Mouse (Mus musculus): ENCODE results near the gene Slc25a10. TPM values are rescaled to one million over a fixed set of nuclear protein-coding genes. Genes with fewer than 3 reads are reported as not detected.

Gene Slc25a10
- polyA plus RNA-seq, 1 experiment: 416 TPM

- H3K4me3 ChIP-seq (ENCODE audit: low read depth, low read length): peak overlapping the region; percentile 88
- H3K4me1 ChIP-seq (ENCODE audit: control insufficient read depth, insufficient read depth, insufficient read length, low read length): peaks cover 28% of the 10 kb centered on the region
- peaks cover 47% of the 10 kb centered on the region for H3K36me3 ChIP-seq (ENCODE audit: control insufficient read depth, insufficient read depth, low read length)
- TF ChIP-seq CTCF (IDR thresholded peaks at IDR 0.05; ENCODE audit: extremely low read depth, insufficient read length, insufficient replicate concordance, low read depth, low read length) (no peak), POLR2A (IDR thresholded peaks at IDR 0.05; ENCODE audit: low read depth, low read length) (no peak)
- no peaks in the 10 kb centered on the region for H3K27me3 ChIP-seq (ENCODE audit: control insufficient read depth, insufficient read depth, low read length)
- 16% methylated on average over 3 of the region's 3 CpGs for WGBS
- peak overlapping the region; percentile 78 for H3K27ac ChIP-seq (ENCODE audit: insufficient read depth, low read depth, low read length)
Measured at GRCm38 (mm10) chr11:120492878-120493203, 1.2 kb downstream of the Slc25a10 start.

- H3K27ac ChIP-seq (ENCODE audit: insufficient read depth, low read depth, low read length): peak overlapping the region; percentile 78; the same call in 1 of the 2 replicates
- peak overlapping the region; percentile 48 for H3K4me3 ChIP-seq (ENCODE audit: low read depth, low read length)
- peaks cover 47% of the 10 kb centered on the region for H3K36me3 ChIP-seq (ENCODE audit: control insufficient read depth, insufficient read depth, low read length)
- TF ChIP-seq POLR2A (IDR thresholded peaks at IDR 0.05; ENCODE audit: low read depth, low read length) (no peak), CTCF (IDR thresholded peaks at IDR 0.05; ENCODE audit: extremely low read depth, insufficient read length, insufficient replicate concordance, low read depth, low read length) (no peak)
- WGBS: 10% methylated on average over 3 of the region's 3 CpGs
- peaks cover 28% of the 10 kb centered on the region for H3K4me1 ChIP-seq (ENCODE audit: control insufficient read depth, insufficient read depth, insufficient read length, low read length)
- H3K27me3 ChIP-seq (ENCODE audit: control insufficient read depth, insufficient read depth, low read length): no peaks in the 10 kb centered on the region
Measured at GRCm38 (mm10) chr11:120493351-120493750, 1.7 kb downstream of the Slc25a10 start.

GRCm38 (mm10) chr11:120493911-120494310 lies 2.3 kb downstream of the Slc25a10 start:
- Histone ChIP-seq H3K27me3 (ENCODE audit: control insufficient read depth, insufficient read depth, low read length) (no peaks in the 10 kb centered on the region), H3K4me3 (ENCODE audit: low read depth, low read length) (no peak overlapping the region; the same call in 1 of the 2 replicates), H3K36me3 (ENCODE audit: control insufficient read depth, insufficient read depth, low read length) (peaks cover 48% of the 10 kb centered on the region), H3K4me1 (ENCODE audit: control insufficient read depth, insufficient read depth, insufficient read length, low read length) (peaks cover 28% of the 10 kb centered on the region), H3K27ac (ENCODE audit: insufficient read depth, low read depth, low read length) (no peak overlapping the region)
- 59% methylated on average over 3 of the region's 3 CpGs for WGBS
- TF ChIP-seq POLR2A (IDR thresholded peaks at IDR 0.05; ENCODE audit: low read depth, low read length) (no peak), CTCF (IDR thresholded peaks at IDR 0.05; ENCODE audit: extremely low read depth, insufficient read length, insufficient replicate concordance, low read depth, low read length) (no peak)

- Histone ChIP-seq H3K27me3 (ENCODE audit: control insufficient read depth, insufficient read depth, low read length) (no peaks in the 10 kb centered on the region), H3K4me1 (ENCODE audit: control insufficient read depth, insufficient read depth, insufficient read length, low read length) (peaks cover 24% of the 10 kb centered on the region; the same call in 1 of the 2 replicates), H3K36me3 (ENCODE audit: control insufficient read depth, insufficient read depth, low read length) (peaks cover 53% of the 10 kb centered on the region), H3K4me3 (ENCODE audit: low read depth, low read length) (no peak overlapping the region), H3K27ac (ENCODE audit: insufficient read depth, low read depth, low read length) (no peak overlapping the region)
- 87% methylated on average over 3 of the region's 3 CpGs for WGBS
- TF ChIP-seq CTCF (IDR thresholded peaks at IDR 0.05; ENCODE audit: extremely low read depth, insufficient read length, insufficient replicate concordance, low read depth, low read length): no peak
- TF ChIP-seq POLR2A (IDR thresholded peaks at IDR 0.05; ENCODE audit: low read depth, low read length): no peak
Measured at GRCm38 (mm10) chr11:120497436-120497835, 5.8 kb downstream of the Slc25a10 start.

GRCm38 (mm10) chr11:120498226-120498625 lies 6.6 kb downstream of the Slc25a10 start:
- 82% methylated on average over 12 of the region's 12 CpGs for WGBS
- no peaks in the 10 kb centered on the region for H3K27me3 ChIP-seq (ENCODE audit: control insufficient read depth, insufficient read depth, low read length)
- H3K4me1 ChIP-seq (ENCODE audit: control insufficient read depth, insufficient read depth, insufficient read length, low read length): peaks cover 24% of the 10 kb centered on the region; the same call in 1 of the 2 replicates
- H3K4me3 ChIP-seq (ENCODE audit: low read depth, low read length): no peak overlapping the region
- H3K36me3 ChIP-seq (ENCODE audit: control insufficient read depth, insufficient read depth, low read length): peaks cover 53% of the 10 kb centered on the region
- TF ChIP-seq POLR2A (IDR thresholded peaks at IDR 0.05; ENCODE audit: low read depth, low read length) (no peak), CTCF (IDR thresholded peaks at IDR 0.05; ENCODE audit: extremely low read depth, insufficient read length, insufficient replicate concordance, low read depth, low read length) (no peak)
- H3K27ac ChIP-seq (ENCODE audit: insufficient read depth, low read depth, low read length): no peak overlapping the region

GRCm38 (mm10) chr11:120498891-120499290 lies 7.3 kb downstream of the Slc25a10 start:
- Histone ChIP-seq H3K4me3 (ENCODE audit: low read depth, low read length) (no peak overlapping the region), H3K27me3 (ENCODE audit: control insufficient read depth, insufficient read depth, low read length) (no peaks in the 10 kb centered on the region), H3K27ac (ENCODE audit: insufficient read depth, low read depth, low read length) (no peak overlapping the region), H3K4me1 (ENCODE audit: control insufficient read depth, insufficient read depth, insufficient read length, low read length) (peaks cover 21% of the 10 kb centered on the region; the same call in 1 of the 2 replicates), H3K36me3 (ENCODE audit: control insufficient read depth, insufficient read depth, low read length) (peaks cover 53% of the 10 kb centered on the region)
- WGBS: 83% methylated on average over 5 of the region's 5 CpGs
- TF ChIP-seq POLR2A (IDR thresholded peaks at IDR 0.05; ENCODE audit: low read depth, low read length): no peak
- TF ChIP-seq CTCF (IDR thresholded peaks at IDR 0.05; ENCODE audit: extremely low read depth, insufficient read length, insufficient replicate concordance, low read depth, low read length): no peak

- Histone ChIP-seq H3K27me3 (ENCODE audit: control insufficient read depth, insufficient read depth, low read length) (no peaks in the 10 kb centered on the region), H3K4me3 (ENCODE audit: low read depth, low read length) (no peak overlapping the region), H3K36me3 (ENCODE audit: control insufficient read depth, insufficient read depth, low read length) (peaks cover 44% of the 10 kb centered on the region), H3K27ac (ENCODE audit: insufficient read depth, low read depth, low read length) (peak overlapping the region; percentile 57), H3K4me1 (ENCODE audit: control insufficient read depth, insufficient read depth, insufficient read length, low read length) (peaks cover 20% of the 10 kb centered on the region; the same call in 1 of the 2 replicates)
- TF ChIP-seq POLR2A (IDR thresholded peaks at IDR 0.05; ENCODE audit: low read depth, low read length) (no peak), CTCF (IDR thresholded peaks at IDR 0.05; ENCODE audit: extremely low read depth, insufficient read length, insufficient replicate concordance, low read depth, low read length) (no peak)
- 36% methylated on average over 6 of the region's 6 CpGs for WGBS
Measured at GRCm38 (mm10) chr11:120499894-120500293, 8.3 kb downstream of the Slc25a10 start.

All from small intestine, adult 2 months (tissue).